Mouse (Mus musculus) adrenal gland, postnatal 36 days (tissue): ENCODE results near the gene Zfp777. TPM values are rescaled to one million over a fixed set of nuclear protein-coding genes. Genes with fewer than 3 reads are reported as not detected.

Experiments used
- DNase-seq, 2 experiments: peaks; one replicate each; pipeline ENCODE4 v3.0.0; 2021; ENCODE audit warnings: mixed read lengths in 1 of 2
- long read RNA-seq, 2 experiments: library from polyadenylated mRNA; stranded (forward); transcript quantifications; one replicate each; pipeline ENCODE4 v2.0.0; 2021; ENCODE audit warnings: borderline sequencing depth in 2 of 2
- total RNA-seq, 2 experiments: library from RNA; stranded (reverse); gene quantifications; 2 replicates each; pipeline ENCODE4 v1.2.3; 2021

Zfp777 gene
- total RNA-seq: 10 to 100 TPM; 22.6 to 23.1 TPM
- long read RNA-seq, experiment 1, transcript Zfp777-201 (6 exons, 3,184 nt): minor isoform, 5 of 38 reads
- long read RNA-seq, experiment 1, transcript Zfp777-202 (6 exons, 3,111 nt): major isoform, 13 of 38 reads
- long read RNA-seq, experiment 1, partial matches to known transcripts: 4 of 38 reads
- long read RNA-seq, experiment 1, other reads (novel, unspliced or antisense): 16 of 38 reads
- long read RNA-seq, experiment 2, partial matches to known transcripts: 1 of 6 reads
- long read RNA-seq, experiment 2, other reads (novel, unspliced or antisense): 1 of 6 reads

- DNase-seq: peak; percentile 86 to 88
Observed at GRCm38 (mm10) chr6:48048426-48049272, at the start of gene Zfp777. Zfp777 (minus strand) TSS chr6:48048911.

- DNase-seq: no peak
Observed at GRCm38 (mm10) chr6:48086957-48087715, 38.4 kb upstream of the Zfp777 start.

GRCm38 (mm10) chr6:48086471-48086878, 37.8 kb upstream of the Zfp777 start, which contains the start of gene Zfp746:
Zfp746 (minus strand) TSS chr6:48086593.
- DNase-seq: peak; percentile 95 to 97

- peak; percentile 76 to 81 for DNase-seq
Observed at GRCm38 (mm10) chr6:48085521-48086404, 37.1 kb upstream of the Zfp777 start.

GRCm38 (mm10) chr6:48083733-48084191, 35.1 kb upstream of the Zfp777 start:
- no peak for DNase-seq

GRCm38 (mm10) chr6:48081952-48082351, 33.2 kb upstream of the Zfp777 start:
- DNase-seq: no peak

- DNase-seq: no peak
Observed at GRCm38 (mm10) chr6:48081021-48081420, 32.3 kb upstream of the Zfp777 start.

GRCm38 (mm10) chr6:48073316-48073715, 24.6 kb upstream of the Zfp777 start:
- DNase-seq: no peak

GRCm38 (mm10) chr6:48067492-48067891, 18.8 kb upstream of the Zfp777 start:
- DNase-seq: no peak

- no peak for DNase-seq
Observed at GRCm38 (mm10) chr6:48065587-48066075, 16.9 kb upstream of the Zfp777 start.

GRCm38 (mm10) chr6:48064451-48064850, 15.7 kb upstream of the Zfp777 start:
- DNase-seq: no peak

- no peak for DNase-seq
Observed at GRCm38 (mm10) chr6:48063940-48064339, 15.2 kb upstream of the Zfp777 start.

GRCm38 (mm10) chr6:48060895-48061294, 12.2 kb upstream of the Zfp777 start:
- no peak for DNase-seq

- DNase-seq: no peak
Observed at GRCm38 (mm10) chr6:48060421-48060820, 11.7 kb upstream of the Zfp777 start.

- no peak for DNase-seq
Observed at GRCm38 (mm10) chr6:48052136-48052535, 3.4 kb upstream of the Zfp777 start.

GRCm38 (mm10) chr6:48051666-48052065, 3.0 kb upstream of the Zfp777 start:
- DNase-seq: no peak

GRCm38 (mm10) chr6:48049273-48050065, 758 bp upstream of the Zfp777 start:
- no peak for DNase-seq

GRCm38 (mm10) chr6:48047450-48048351, 1.0 kb downstream of the Zfp777 start:
- peak; percentile 71 to 73 for DNase-seq

GRCm38 (mm10) chr6:48047114-48047449, 1.6 kb downstream of the Zfp777 start:
- DNase-seq: no peak
